Comparison of ENCODE assay signal across 18 mouse cellular contexts in the genomic region with DNA sequence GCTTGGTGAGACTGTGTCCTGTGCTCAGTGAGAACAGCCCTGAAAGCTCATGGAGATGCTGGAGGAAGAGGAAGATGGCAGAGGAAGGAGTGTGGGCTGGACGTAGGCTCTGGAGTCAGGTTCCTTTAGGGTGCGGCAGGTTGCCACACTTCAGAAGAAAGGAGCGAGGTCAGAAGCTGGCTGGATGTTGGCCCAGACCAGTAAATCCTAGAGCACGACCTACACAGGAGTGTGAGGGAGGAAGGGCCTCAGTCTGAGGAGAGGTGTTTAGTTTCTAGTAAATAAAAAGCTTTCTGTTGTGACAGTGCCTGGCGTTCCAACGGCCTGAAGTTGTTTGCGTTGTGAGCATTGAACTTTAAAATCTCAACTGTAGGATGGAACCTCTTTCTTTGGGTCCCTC. TPM values are rescaled to one million over a fixed set of nuclear protein-coding genes. Genes with fewer than 3 reads are reported as not detected.
A peak's percentile ranks its signal among the peaks of the same experiment; 100 is the strongest.
DNase-seq lines count a peak whose midpoint lies in the region; ATAC-seq lines count a peak whose summit lies in the region.
"Had no signal": no experiment of that assay in that cellular context is flagged by ENCODE, and none has a peak within 500 bp of the region (broad histone marks: within the 10 kb centered on the region; RNA-seq: fewer than 3 reads in every experiment).

No protein-coding gene starts in this region.

- no peaks in the 10 kb centered on the region for H3K9me3 ChIP-seq in limb, embryonic 13.5 days
- no peaks in the 10 kb centered on the region for H3K9me3 ChIP-seq in limb, embryonic 10.5 days (replicated peaks)
- H3K9me3 ChIP-seq in hindbrain, embryonic 11.5 days (ENCODE audit: control insufficient read depth, low read length) = no peaks in the 10 kb centered on the region
- H3K9me3 ChIP-seq in midbrain, embryonic 15.5 days = no peaks in the 10 kb centered on the region
- H3K9me3 ChIP-seq: stomach, embryonic 15.5 days had no signal

- 0 out of 2 replicates have a peak, but pooled peaks have one; percentile 8 for ATAC-seq in limb, embryonic 13.5 days (ENCODE audit: low FRiP score, low read depth)
- ATAC-seq in hindbrain, embryonic 11.5 days (ENCODE audit: low FRiP score) = peak; percentile 8; the same call in 1 of the 2 replicates
- no peak for ATAC-seq in midbrain, embryonic 15.5 days (replicated peaks)

- peaks cover 20% of the 10 kb centered on the region for H3K4me1 ChIP-seq in limb, embryonic 13.5 days
- H3K4me1 ChIP-seq in limb, embryonic 10.5 days = peaks cover 31% of the 10 kb centered on the region
- peaks cover 8% of the 10 kb centered on the region; the same call in 1 of the 2 replicates for H3K4me1 ChIP-seq in hindbrain, embryonic 11.5 days (replicated peaks; ENCODE audit: control insufficient read depth, insufficient read depth, low read length)
- H3K4me1 ChIP-seq in midbrain, embryonic 15.5 days = peaks cover 55% of the 10 kb centered on the region
- H3K4me1 ChIP-seq: stomach, embryonic 15.5 days had no signal

- intact Hi-C loops in heart, postnatal 36 days (cut with DNase I) = no loop called here

- no peak overlapping the region for H3K27ac ChIP-seq in limb, embryonic 13.5 days
- no peak overlapping the region for H3K27ac ChIP-seq in limb, embryonic 10.5 days
- H3K27ac ChIP-seq in hindbrain, embryonic 11.5 days (ENCODE audit: low read depth, low read length) = no peak overlapping the region
- peak overlapping the region; percentile 51 for H3K27ac ChIP-seq in midbrain, embryonic 15.5 days
- H3K27ac ChIP-seq: left cerebral cortex, adult 2 months; stomach, embryonic 15.5 days had no signal

- no peak overlapping the region for H3K9ac ChIP-seq in limb, embryonic 13.5 days
- no peak overlapping the region for H3K9ac ChIP-seq in hindbrain, embryonic 11.5 days (ENCODE audit: low read depth, low read length)
- H3K9ac ChIP-seq in midbrain, embryonic 15.5 days = no peak overlapping the region
- H3K9ac ChIP-seq: stomach, embryonic 15.5 days had no signal

- WGBS in limb, embryonic 13.5 days = 42% methylated on average over 7 of the region's 7 CpGs
- WGBS in limb, embryonic 10.5 days = 67% methylated on average over 7 of the region's 7 CpGs
- 77% methylated on average over 7 of the region's 7 CpGs for WGBS in hindbrain, embryonic 11.5 days
- WGBS in midbrain, embryonic 15.5 days = 63% methylated on average over 7 of the region's 7 CpGs

- no peak overlapping the region for H3K4me3 ChIP-seq in limb, embryonic 13.5 days
- no peak overlapping the region for H3K4me3 ChIP-seq in limb, embryonic 10.5 days
- H3K4me3 ChIP-seq in hindbrain, embryonic 11.5 days (ENCODE audit: low read depth, low read length) = no peak overlapping the region
- H3K4me3 ChIP-seq in midbrain, embryonic 15.5 days = no peak overlapping the region
- H3K4me3 ChIP-seq: left cerebral cortex, adult 2 months; myocyte; stomach, embryonic 15.5 days had no signal

- no peak overlapping the region for H3K4me2 ChIP-seq in limb, embryonic 13.5 days (replicated peaks)
- H3K4me2 ChIP-seq in hindbrain, embryonic 11.5 days (replicated peaks; ENCODE audit: low read depth, low read length) = no peak overlapping the region
- H3K4me2 ChIP-seq in midbrain, embryonic 15.5 days = no peak overlapping the region
- H3K4me2 ChIP-seq: heart, embryonic 11.5 days; stomach, embryonic 15.5 days had no signal

- H3K36me3 ChIP-seq in limb, embryonic 13.5 days = no peaks in the 10 kb centered on the region
- peaks cover 14% of the 10 kb centered on the region for H3K36me3 ChIP-seq in limb, embryonic 10.5 days
- H3K36me3 ChIP-seq in hindbrain, embryonic 11.5 days (ENCODE audit: control insufficient read depth, insufficient read depth, low read length) = no peaks in the 10 kb centered on the region
- 0 out of 2 replicates have a peak, but pooled peaks cover 4% of the 10 kb centered on the region for H3K36me3 ChIP-seq in midbrain, embryonic 15.5 days (replicated peaks)
- H3K36me3 ChIP-seq: stomach, embryonic 15.5 days had no signal

- DNase-seq in heart, adult 11 months = peak; percentile 34
- DNase-seq in heart, postnatal 36 days = no peak
- no peak for DNase-seq in limb, embryonic 10.5 days (ENCODE audit: low spot score)
- DNase-seq in hindbrain, embryonic 11.5 days (ENCODE audit: low spot score) = no peak
- no peak for DNase-seq in left cerebral cortex, adult 11 months (ENCODE audit: low spot score)
- DNase-seq in liver = no peak
- DNase-seq: cerebellum, postnatal 10 days; heart, postnatal 14 days; kidney, adult 2 months; lung, postnatal 10 days; spleen, adult 18-20 months had no signal

- no peaks in the 10 kb centered on the region for H3K27me3 ChIP-seq in limb, embryonic 13.5 days
- no peaks in the 10 kb centered on the region for H3K27me3 ChIP-seq in limb, embryonic 10.5 days (ENCODE audit: low read depth, poor library complexity, severe bottlenecking)
- H3K27me3 ChIP-seq in hindbrain, embryonic 11.5 days (ENCODE audit: control insufficient read depth, insufficient read depth, low read length) = no peaks in the 10 kb centered on the region
- no peaks in the 10 kb centered on the region for H3K27me3 ChIP-seq in midbrain, embryonic 15.5 days (replicated peaks)
- H3K27me3 ChIP-seq: CH12.LX; stomach, embryonic 15.5 days had no signal

RNA-seq across cellular contexts. Expression of a gene that starts 59.3 kb away (rescaled TPM):
- total RNA-seq in heart, postnatal 36 days (2021) = 1 to 10 TPM in 1 of 2 experiments, under 1 TPM in 1; 0.24 to 1.1 TPM
- polyA plus RNA-seq in limb, embryonic 13.5 days (2015; fragmentation: Nextera tagmentation; extraction: Ambion mirVana) = 8.4 and 9.2 TPM in 2 replicates
- 13.8 and 14.5 TPM in 2 replicates for polyA plus RNA-seq in limb, embryonic 10.5 days (2016; fragmentation: Nextera tagmentation; extraction: Ambion mirVana)
- 112 and 115 TPM in 2 replicates for polyA plus RNA-seq in hindbrain, embryonic 11.5 days (2014; fragmentation: Nextera tagmentation; extraction: Ambion mirVana)
- polyA plus RNA-seq in midbrain, embryonic 15.5 days (2015; fragmentation: Nextera tagmentation; extraction: Ambion mirVana) = 205 and 215 TPM in 2 replicates
